Mouse (Mus musculus) thymus, adult 2 months (tissue): Measurements from ENCODE around the gene Apobec4.

Experiments
- CTCF ChIP-seq: fragments of 200-500 bp; IDR thresholded peaks from 2 replicates; pipeline ENCODE4 v1.5.1; 2012; ENCODE audit warnings: mild to moderate bottlenecking, control low read depth, low read length, moderate library complexity, borderline replicate concordance; ENCODE audit not compliant: control insufficient read depth, poor library complexity, insufficient read depth; ENCODE audit errors: extremely low read depth
- POLR2A ChIP-seq: fragments of 200-500 bp; IDR thresholded peaks from 2 replicates; pipeline ENCODE4 v1.6.1; 2012; ENCODE audit warnings: mild to moderate bottlenecking, low read length, control low read depth, moderate library complexity; ENCODE audit not compliant: control insufficient read depth, poor library complexity, insufficient read depth; ENCODE audit errors: extremely low read depth

GRCm38 (mm10) chr1:152739374-152739773 lies 11.0 kb upstream of the Apobec4 start:
- no peak for TF ChIP-seq CTCF
- no peak for TF ChIP-seq POLR2A
